Mouse (Mus musculus) olfactory bulb, adult 2 months (tissue): ENCODE results near the gene Rdh5.

Source experiments
- CTCF ChIP-seq: fragments of 200-500 bp; IDR thresholded peaks from 2 replicates; pipeline ENCODE4 v1.5.1; 2012; ENCODE audit warnings: low read depth, mild to moderate bottlenecking, low read length, moderate library complexity; ENCODE audit not compliant: insufficient read depth
- POLR2A ChIP-seq: fragments of 200-500 bp; IDR thresholded peaks from 2 replicates; pipeline ENCODE4 v1.6.1; 2012; ENCODE audit warnings: mild to moderate bottlenecking, low read depth, low read length, moderate library complexity; ENCODE audit not compliant: insufficient read depth

- no peak for TF ChIP-seq CTCF
- TF ChIP-seq POLR2A = no peak
Measured at GRCm38 (mm10) chr10:128935826-128936440, 13.2 kb upstream of the Rdh5 start.
